Mouse (Mus musculus) brain, adult 2 months (tissue): Measurements from ENCODE around the gene Hexb.

Source experiments
- DNase-seq: peaks from one replicate; pipeline ENCODE4 v3.0.0; 2011; ENCODE audit warnings: low read depth, low spot score

Hexb gene

GRCm38 (mm10) chr13:97197932-97198562, at the start of gene Hexb:
Gene Hexb, minus strand, starts transcription at chr13:97198357.
- DNase-seq = peak; percentile 92

GRCm38 (mm10) chr13:97247754-97248153, 49.6 kb upstream of the Hexb start:
- no peak for DNase-seq

GRCm38 (mm10) chr13:97246217-97246616, 48.1 kb upstream of the Hexb start:
- no peak for DNase-seq

GRCm38 (mm10) chr13:97245157-97245556, 47.0 kb upstream of the Hexb start:
- DNase-seq = no peak

- DNase-seq = no peak
Measured at GRCm38 (mm10) chr13:97244712-97245105, 46.6 kb upstream of the Hexb start.

GRCm38 (mm10) chr13:97243962-97244711, 46.0 kb upstream of the Hexb start:
- DNase-seq = peak; percentile 58

GRCm38 (mm10) chr13:97242716-97243115, 44.6 kb upstream of the Hexb start:
- DNase-seq = peak; percentile 61

- no peak for DNase-seq
Measured at GRCm38 (mm10) chr13:97241787-97242280, 43.7 kb upstream of the Hexb start.

GRCm38 (mm10) chr13:97240965-97241786, 43.0 kb upstream of the Hexb start, which contains the start of gene Enc1:
Gene Enc1, plus strand, starts transcription at chr13:97241105.
- peak; percentile 94 for DNase-seq

- DNase-seq = peak; percentile 90
Measured at GRCm38 (mm10) chr13:97240279-97240964, 42.3 kb upstream of the Hexb start.

- DNase-seq = peak; percentile 93
Measured at GRCm38 (mm10) chr13:97239343-97240180, 41.4 kb upstream of the Hexb start.

- no peak for DNase-seq
Measured at GRCm38 (mm10) chr13:97238181-97238981, 40.2 kb upstream of the Hexb start.

GRCm38 (mm10) chr13:97237700-97238099, 39.5 kb upstream of the Hexb start:
- DNase-seq = no peak

- DNase-seq = no peak
Measured at GRCm38 (mm10) chr13:97235911-97236310, 37.8 kb upstream of the Hexb start.

GRCm38 (mm10) chr13:97234785-97235417, 36.7 kb upstream of the Hexb start:
- peak; percentile 93 for DNase-seq

GRCm38 (mm10) chr13:97233092-97233491, 34.9 kb upstream of the Hexb start:
- no peak for DNase-seq

- no peak for DNase-seq
Measured at GRCm38 (mm10) chr13:97230101-97230500, 31.9 kb upstream of the Hexb start.

GRCm38 (mm10) chr13:97227795-97228194, 29.6 kb upstream of the Hexb start:
- DNase-seq = no peak

- DNase-seq = peak; percentile 39
Measured at GRCm38 (mm10) chr13:97225130-97225529, 27.0 kb upstream of the Hexb start.
